8 mouse cellular contexts compared by ENCODE assay signal in the genomic region with DNA sequence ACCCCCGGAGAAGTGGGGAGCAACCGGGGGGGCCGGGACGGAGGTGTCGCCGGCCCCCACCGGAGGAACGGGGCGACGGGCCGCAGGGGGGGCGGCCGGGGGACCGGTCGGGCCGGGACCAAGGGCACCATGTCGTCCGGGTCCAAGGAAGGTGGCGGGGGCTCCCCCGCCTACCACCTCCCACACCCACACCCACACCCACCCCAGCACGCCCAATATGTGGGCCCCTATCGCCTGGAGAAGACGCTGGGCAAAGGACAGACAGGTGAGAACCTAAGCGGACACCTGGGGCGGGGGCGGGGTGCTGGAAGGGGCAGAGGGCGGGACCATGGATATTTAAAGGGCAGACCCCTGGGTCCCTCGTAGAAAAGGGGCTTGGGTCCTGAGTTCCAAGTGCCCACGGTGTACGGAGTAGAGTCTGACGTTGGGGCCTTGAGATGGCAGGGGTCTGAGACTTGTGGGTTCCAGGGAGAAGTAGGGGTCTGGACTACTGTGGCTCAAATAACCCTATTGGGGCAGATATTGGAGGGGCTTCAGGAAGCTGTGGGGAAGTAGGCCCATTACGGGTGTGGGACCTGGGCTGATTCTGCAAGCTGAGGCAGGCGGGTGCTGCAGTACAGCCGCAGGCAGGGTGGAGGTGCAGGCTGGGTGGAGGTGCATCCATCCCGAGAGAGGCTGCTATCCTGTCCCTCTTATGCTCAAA. TPM values are rescaled to one million over a fixed set of nuclear protein-coding genes. Genes with fewer than 3 reads are reported as not detected.
DNase-seq lines count a peak whose midpoint lies in the region; ATAC-seq and TF ChIP-seq lines count a peak whose summit lies in the region.

No protein-coding gene starts in this region.

- no peak for TF ChIP-seq POLR2A in lung, adult 2 months (IDR thresholded peaks at IDR 0.05; ENCODE audit: borderline replicate concordance, extremely low read depth, low read depth, low read length)

- H3K4me1 ChIP-seq in lung, adult 2 months (ENCODE audit: control insufficient read depth, insufficient read depth, low read length): no peaks in the 10 kb centered on the region
- peaks cover 26% of the 10 kb centered on the region for H3K4me1 ChIP-seq in hindbrain, embryonic 10.5 days (replicated peaks)
- peaks cover 8% of the 10 kb centered on the region for H3K4me1 ChIP-seq in midbrain, embryonic 11.5 days (ENCODE audit: control insufficient read depth, insufficient read depth, low read length)

- peak overlapping the region; percentile 13 for H3K4me3 ChIP-seq in lung, adult 2 months (replicated peaks; ENCODE audit: extremely low read depth, low read depth, low read length)
- peak overlapping the region; percentile 98 for H3K4me3 ChIP-seq in hindbrain, embryonic 10.5 days
- H3K4me3 ChIP-seq in midbrain, embryonic 11.5 days (ENCODE audit: low read depth, low read length): peak overlapping the region; percentile 100

- H3K27me3 ChIP-seq in hindbrain, embryonic 10.5 days (ENCODE audit: insufficient read depth, poor library complexity, severe bottlenecking): no peaks in the 10 kb centered on the region
- H3K27me3 ChIP-seq in midbrain, embryonic 11.5 days (ENCODE audit: control insufficient read depth, insufficient read depth, low read length): no peaks in the 10 kb centered on the region

- no peak for TF ChIP-seq CTCF in lung, adult 2 months (IDR thresholded peaks at IDR 0.05; ENCODE audit: insufficient read depth, low read length)

- peaks cover 39% of the 10 kb centered on the region for H3K36me3 ChIP-seq in hindbrain, embryonic 10.5 days
- peaks cover 15% of the 10 kb centered on the region for H3K36me3 ChIP-seq in midbrain, embryonic 11.5 days (ENCODE audit: control insufficient read depth, insufficient read depth, low read length)

- DNase-seq in lung, adult 2 months: no peak
- DNase-seq in lung, postnatal 14 days: no peak
- peak; percentile 46 to 53 for DNase-seq in cerebellum, postnatal 14 days
- DNase-seq in hindbrain, embryonic 10.5 days (ENCODE audit: low spot score): peak; percentile 35
- peak; percentile 94 for DNase-seq in midbrain, embryonic 11.5 days (ENCODE audit: low spot score, missing footprints)
- no peak for DNase-seq in urinary bladder, postnatal 14 days (ENCODE audit: low spot score)
- no peak for DNase-seq in thymus, postnatal 0 days (ENCODE audit: low spot score)

- ATAC-seq in midbrain, embryonic 11.5 days (ENCODE audit: low FRiP score): peak; percentile 80
- no peak for ATAC-seq in megakaryocyte, adult 5-6 weeks (ENCODE audit: poor library complexity, severe bottlenecking)

- peak overlapping the region; percentile 100 for H3K27ac ChIP-seq in hindbrain, embryonic 10.5 days
- peak overlapping the region; percentile 95 for H3K27ac ChIP-seq in midbrain, embryonic 11.5 days (ENCODE audit: low read depth, low read length)

- H3K4me2 ChIP-seq in midbrain, embryonic 11.5 days: peak overlapping the region; percentile 79

- H3K9ac ChIP-seq in midbrain, embryonic 11.5 days (ENCODE audit: low read length): peak overlapping the region; percentile 100

- WGBS in lung, adult 2 months: 16% methylated on average over 23 of the region's 35 CpGs
- WGBS in hindbrain, embryonic 10.5 days: 4% methylated on average over 34 of the region's 35 CpGs
- 11% methylated on average over 16 of the region's 35 CpGs for WGBS in midbrain, embryonic 11.5 days

- H3K9me3 ChIP-seq in hindbrain, embryonic 10.5 days: 0 out of 2 replicates have a peak, but pooled peaks cover 4% of the 10 kb centered on the region
- H3K9me3 ChIP-seq in midbrain, embryonic 11.5 days (ENCODE audit: control insufficient read depth, low read length): no peaks in the 10 kb centered on the region

RNA-seq across cellular contexts. Expression of a gene that starts 0.7 kb away (rescaled TPM):
- 4.1 and 4.9 TPM in 2 replicates for polyA plus RNA-seq in lung, adult 2 months (2012; rRNA removed)
- 1.7 and 2.8 TPM in 2 replicates for polyA plus RNA-seq in hindbrain, embryonic 10.5 days (2016; fragmentation: Nextera tagmentation; extraction: Ambion mirVana)
- polyA plus RNA-seq in midbrain, embryonic 11.5 days (2014; fragmentation: Nextera tagmentation; extraction: Ambion mirVana): 2.3 and 3.2 TPM in 2 replicates
- not detected in 2 replicates for total RNA-seq in megakaryocyte, adult 5-6 weeks (2015)
- not detected in 2 replicates for total RNA-seq in megakaryocyte, adult 5-6 weeks (2017)
- polyA plus RNA-seq in thymus, postnatal 0 days (2015; fragmentation: Nextera tagmentation; extraction: Ambion mirVana): 0.06 and 0.20 TPM in 2 replicates

RNA-seq across cellular contexts. Expression of a gene that starts 6.2 kb away (rescaled TPM):
- 38.8 and 39.6 TPM in 2 replicates for polyA plus RNA-seq in lung, adult 2 months (2012; rRNA removed)
- 131 and 139 TPM in 2 replicates for polyA plus RNA-seq in hindbrain, embryonic 10.5 days (2016; fragmentation: Nextera tagmentation; extraction: Ambion mirVana)
- polyA plus RNA-seq in midbrain, embryonic 11.5 days (2014; fragmentation: Nextera tagmentation; extraction: Ambion mirVana): 111 and 113 TPM in 2 replicates
- total RNA-seq in megakaryocyte, adult 5-6 weeks (2015): 12.7 and 16.9 TPM in 2 replicates
- total RNA-seq in megakaryocyte, adult 5-6 weeks (2017): 9.8 and 15.3 TPM in 2 replicates
- polyA plus RNA-seq in thymus, postnatal 0 days (2015; fragmentation: Nextera tagmentation; extraction: Ambion mirVana): 74.9 and 91.0 TPM in 2 replicates

RNA-seq across cellular contexts. Expression of a gene that starts 32.3 kb away (rescaled TPM):
- polyA plus RNA-seq in lung, adult 2 months (2012; rRNA removed): 99.0 and 112 TPM in 2 replicates
- 9.4 and 11.5 TPM in 2 replicates for polyA plus RNA-seq in hindbrain, embryonic 10.5 days (2016; fragmentation: Nextera tagmentation; extraction: Ambion mirVana)
- 4.4 and 6.1 TPM in 2 replicates for polyA plus RNA-seq in midbrain, embryonic 11.5 days (2014; fragmentation: Nextera tagmentation; extraction: Ambion mirVana)
- 71.1 and 72.6 TPM in 2 replicates for total RNA-seq in megakaryocyte, adult 5-6 weeks (2015)
- total RNA-seq in megakaryocyte, adult 5-6 weeks (2017): 85.6 and 101 TPM in 2 replicates
- polyA plus RNA-seq in thymus, postnatal 0 days (2015; fragmentation: Nextera tagmentation; extraction: Ambion mirVana): 19.8 and 23.8 TPM in 2 replicates

RNA-seq across cellular contexts. Expression of a gene that starts 33.9 kb away (rescaled TPM):
- polyA plus RNA-seq in lung, adult 2 months (2012; rRNA removed): 3.2 and 3.8 TPM in 2 replicates
- 0.14 and 0.17 TPM in 2 replicates for polyA plus RNA-seq in hindbrain, embryonic 10.5 days (2016; fragmentation: Nextera tagmentation; extraction: Ambion mirVana)
- polyA plus RNA-seq in midbrain, embryonic 11.5 days (2014; fragmentation: Nextera tagmentation; extraction: Ambion mirVana): not detected in 2 replicates
- 11.4 and 13.3 TPM in 2 replicates for total RNA-seq in megakaryocyte, adult 5-6 weeks (2015)
- 15.5 and 18.0 TPM in 2 replicates for total RNA-seq in megakaryocyte, adult 5-6 weeks (2017)
- 0.82 and 1.4 TPM in 2 replicates for polyA plus RNA-seq in thymus, postnatal 0 days (2015; fragmentation: Nextera tagmentation; extraction: Ambion mirVana)

RNA-seq across cellular contexts. Expression of a gene that starts 48.8 kb away (rescaled TPM):
- 92.5 and 104 TPM in 2 replicates for polyA plus RNA-seq in lung, adult 2 months (2012; rRNA removed)
- 94.8 and 106 TPM in 2 replicates for polyA plus RNA-seq in hindbrain, embryonic 10.5 days (2016; fragmentation: Nextera tagmentation; extraction: Ambion mirVana)
- polyA plus RNA-seq in midbrain, embryonic 11.5 days (2014; fragmentation: Nextera tagmentation; extraction: Ambion mirVana): 65.4 and 71.5 TPM in 2 replicates
- 32.4 and 38.4 TPM in 2 replicates for total RNA-seq in megakaryocyte, adult 5-6 weeks (2015)
- total RNA-seq in megakaryocyte, adult 5-6 weeks (2017): 44.2 and 58.2 TPM in 2 replicates
- polyA plus RNA-seq in thymus, postnatal 0 days (2015; fragmentation: Nextera tagmentation; extraction: Ambion mirVana): 44.1 and 44.2 TPM in 2 replicates

Comparison
In these comparisons a context has a peak if more than half of its experiments do, and no peak if none do; other contexts are left out.
1. DNase-seq: peak in cerebellum, postnatal 14 days (2 of 2), hindbrain, embryonic 10.5 days (single experiment) and midbrain, embryonic 11.5 days (single experiment); none in lung, adult 2 months (single experiment), lung, postnatal 14 days (single experiment), urinary bladder, postnatal 14 days (single experiment) and thymus, postnatal 0 days (single experiment).
2. H3K4me3 ChIP-seq: peak in every context shown above with its lines; median percentile 100 in midbrain, embryonic 11.5 days; 98 in hindbrain, embryonic 10.5 days; 13 in lung, adult 2 months.